Mouse (Mus musculus): ENCODE measurements around the gene Sacs. TPM values are rescaled to one million over a fixed set of nuclear protein-coding genes. Genes with fewer than 3 reads are reported as not detected.
"Not testable (repeated sequence)": the region's sequence is repeated elsewhere in the genome, so short reads cannot be mapped to it uniquely, and the experiment has no call there.

Sacs gene
- polyA plus RNA-seq, 1 experiment: 2.5 TPM

GRCm38 (mm10) chr14:61143869-61144268 is 5.6 kb downstream of the Sacs start:
- WGBS: 48% methylated on average over 11 of the region's 11 CpGs
- Histone ChIP-seq H3K4me3 (replicated peaks; ENCODE audit: control insufficient read depth, low read depth, low read length) (no peak overlapping the region), H3K27ac (ENCODE audit: control insufficient read depth, insufficient read depth, low read depth, low read length, poor library complexity) (no peak overlapping the region), H3K4me1 (ENCODE audit: control insufficient read depth, insufficient read depth, low read length) (no peaks in the 10 kb centered on the region)
- TF ChIP-seq POLR2A (IDR thresholded peaks at IDR 0.05; ENCODE audit: borderline replicate concordance, control insufficient read depth, low read depth, low read length) (no peak), CTCF (IDR thresholded peaks at IDR 0.05; ENCODE audit: control insufficient read depth, insufficient read depth, low read length) (peak; percentile 72)

- WGBS: 93% methylated on average over 12 of the region's 13 CpGs
- not testable (repeated sequence) for H3K27ac ChIP-seq (ENCODE audit: control insufficient read depth, insufficient read depth, low read depth, low read length, poor library complexity); H3K4me3 ChIP-seq (replicated peaks; ENCODE audit: control insufficient read depth, low read depth, low read length); H3K4me1 ChIP-seq (ENCODE audit: control insufficient read depth, insufficient read depth, low read length)
These were observed 12.2 kb downstream of the Sacs start for GRCm38 (mm10) chr14:61150416-61150815.

GRCm38 (mm10) chr14:61154900-61155585 is 16.8 kb downstream of the Sacs start:
- Histone ChIP-seq H3K27ac (ENCODE audit: control insufficient read depth, insufficient read depth, low read depth, low read length, poor library complexity) (no peak overlapping the region), H3K4me1 (ENCODE audit: control insufficient read depth, insufficient read depth, low read length) (no peaks in the 10 kb centered on the region; the same call in 1 of the 2 replicates), H3K4me3 (replicated peaks; ENCODE audit: control insufficient read depth, low read depth, low read length) (no peak overlapping the region)
- TF ChIP-seq CTCF (IDR thresholded peaks at IDR 0.05; ENCODE audit: control insufficient read depth, insufficient read depth, low read length) (no peak), POLR2A (IDR thresholded peaks at IDR 0.05; ENCODE audit: borderline replicate concordance, control insufficient read depth, low read depth, low read length) (no peak)
- WGBS: 80% methylated on average over 6 of the region's 6 CpGs

DNA sequence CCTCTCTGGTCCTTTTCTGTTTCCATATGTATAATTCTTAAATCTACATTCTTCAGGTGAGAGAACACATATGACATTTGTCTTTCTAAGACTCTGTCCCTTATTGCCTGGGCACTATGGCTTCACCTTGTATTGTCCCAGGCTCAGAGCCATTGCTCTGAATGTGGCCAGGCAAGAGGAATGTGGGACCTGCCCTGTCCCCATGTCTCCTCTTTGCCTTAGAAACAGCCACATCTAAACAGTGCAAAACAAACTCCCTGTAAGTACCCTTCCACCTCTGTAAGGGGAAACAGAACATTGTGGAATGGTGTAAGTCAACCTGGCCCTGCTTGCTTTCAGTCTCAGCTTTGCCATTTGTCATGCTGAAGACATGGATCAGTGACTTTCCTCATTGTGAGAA is 17.4 kb downstream of the Sacs start:
- no peak overlapping the region for H3K27ac ChIP-seq (ENCODE audit: control insufficient read depth, insufficient read depth, low read depth, low read length, poor library complexity)
- H3K4me1 ChIP-seq (ENCODE audit: control insufficient read depth, insufficient read depth, low read length): no peaks in the 10 kb centered on the region; the same call in 1 of the 2 replicates
- no peak for TF ChIP-seq POLR2A (IDR thresholded peaks at IDR 0.05; ENCODE audit: borderline replicate concordance, control insufficient read depth, low read depth, low read length)
- TF ChIP-seq CTCF (IDR thresholded peaks at IDR 0.05; ENCODE audit: control insufficient read depth, insufficient read depth, low read length): no peak
- H3K4me3 ChIP-seq (replicated peaks; ENCODE audit: control insufficient read depth, low read depth, low read length): no peak overlapping the region

DNA sequence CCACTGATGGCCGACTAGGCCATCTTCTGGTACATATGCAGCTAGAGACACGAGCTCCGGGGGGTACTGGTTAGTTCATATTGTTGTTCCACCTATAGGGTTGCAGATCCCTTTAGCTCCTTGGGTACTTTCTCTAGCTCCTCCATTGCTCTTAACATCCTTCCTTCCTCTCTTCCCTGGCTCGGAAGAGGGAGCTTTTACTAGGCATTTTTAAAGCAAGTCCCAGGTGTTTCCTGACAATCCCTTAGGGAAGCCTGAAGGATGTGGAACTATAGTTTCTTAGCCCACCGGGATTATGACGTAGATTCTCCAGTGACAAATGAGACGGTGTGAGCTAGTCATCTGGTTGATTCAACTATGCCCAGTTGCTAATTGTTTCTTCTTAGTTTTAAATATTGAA is 19.2 kb downstream of the Sacs start:
- H3K4me1 ChIP-seq (ENCODE audit: control insufficient read depth, insufficient read depth, low read length); H3K4me3 ChIP-seq (replicated peaks; ENCODE audit: control insufficient read depth, low read depth, low read length); H3K27ac ChIP-seq (ENCODE audit: control insufficient read depth, insufficient read depth, low read depth, low read length, poor library complexity): not testable (repeated sequence)
- WGBS: 73% methylated on average over 6 of the region's 7 CpGs

DNA sequence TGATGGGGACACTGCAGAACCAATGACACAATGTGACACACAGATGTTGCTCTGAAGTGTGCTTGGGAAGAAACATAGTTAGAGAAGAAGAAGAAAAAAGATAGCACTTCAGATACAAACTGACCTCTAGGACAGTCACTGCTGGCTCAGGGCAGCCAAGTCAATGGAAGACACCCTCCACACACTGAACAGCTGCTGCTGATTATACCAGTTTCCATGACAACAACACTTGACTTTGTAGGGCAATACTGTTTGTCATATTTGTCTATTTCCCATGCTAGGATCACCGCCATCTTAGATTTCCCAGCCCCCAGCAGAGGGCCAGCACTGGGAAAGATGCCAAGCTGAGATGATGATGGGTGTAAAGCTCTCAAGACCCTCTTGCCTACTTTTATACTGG is 22.7 kb downstream of the Sacs start:
- no peak for TF ChIP-seq CTCF (IDR thresholded peaks at IDR 0.05; ENCODE audit: control insufficient read depth, insufficient read depth, low read length)
- no peak for TF ChIP-seq POLR2A (IDR thresholded peaks at IDR 0.05; ENCODE audit: borderline replicate concordance, control insufficient read depth, low read depth, low read length)
- WGBS: 87% methylated on average over 1 of the region's 1 CpGs
- H3K27ac ChIP-seq (ENCODE audit: control insufficient read depth, insufficient read depth, low read depth, low read length, poor library complexity): no peak overlapping the region
- no peaks in the 10 kb centered on the region for H3K4me1 ChIP-seq (ENCODE audit: control insufficient read depth, insufficient read depth, low read length)
- H3K4me3 ChIP-seq (replicated peaks; ENCODE audit: control insufficient read depth, low read depth, low read length): no peak overlapping the region

- Histone ChIP-seq H3K27ac (ENCODE audit: control insufficient read depth, insufficient read depth, low read depth, low read length, poor library complexity) (no peak overlapping the region), H3K4me3 (replicated peaks; ENCODE audit: control insufficient read depth, low read depth, low read length) (no peak overlapping the region), H3K4me1 (ENCODE audit: control insufficient read depth, insufficient read depth, low read length) (no peaks in the 10 kb centered on the region)
- no peak for TF ChIP-seq CTCF (IDR thresholded peaks at IDR 0.05; ENCODE audit: control insufficient read depth, insufficient read depth, low read length)
- no peak for TF ChIP-seq POLR2A (IDR thresholded peaks at IDR 0.05; ENCODE audit: borderline replicate concordance, control insufficient read depth, low read depth, low read length)
- WGBS: 39% methylated on average over 10 of the region's 10 CpGs
These were observed 23.4 kb downstream of the Sacs start for GRCm38 (mm10) chr14:61161367-61162334.

GRCm38 (mm10) chr14:61164461-61164860 is 26.2 kb downstream of the Sacs start:
- WGBS: 85% methylated on average over 3 of the region's 3 CpGs
- Histone ChIP-seq H3K4me1 (ENCODE audit: control insufficient read depth, insufficient read depth, low read length) (no peaks in the 10 kb centered on the region), H3K27ac (ENCODE audit: control insufficient read depth, insufficient read depth, low read depth, low read length, poor library complexity) (no peak overlapping the region), H3K4me3 (replicated peaks; ENCODE audit: control insufficient read depth, low read depth, low read length) (no peak overlapping the region)
- TF ChIP-seq POLR2A (IDR thresholded peaks at IDR 0.05; ENCODE audit: borderline replicate concordance, control insufficient read depth, low read depth, low read length): no peak
- TF ChIP-seq CTCF (IDR thresholded peaks at IDR 0.05; ENCODE audit: control insufficient read depth, insufficient read depth, low read length): no peak

All from bone marrow, adult 2 months (tissue).